Mouse (Mus musculus): ENCODE data around the gene Pi4k2a.

- no peak for TF ChIP-seq CTCF (IDR thresholded peaks at IDR 0.05; ENCODE audit: insufficient read depth, low read length)
- no peak for TF ChIP-seq POLR2A (IDR thresholded peaks at IDR 0.05; ENCODE audit: borderline replicate concordance, extremely low read depth, low read depth, low read length)
Measured at GRCm38 (mm10) chr19:42072802-42073201, 17.5 kb upstream of the Pi4k2a start.

Data from lung, adult 2 months (tissue).